Mouse (Mus musculus): ENCODE measurements around the gene Gm20388. TPM values are rescaled to one million over a fixed set of nuclear protein-coding genes. Genes with fewer than 3 reads are reported as not detected.
"Not testable (repeated sequence)": the region's sequence is repeated elsewhere in the genome, so short reads cannot be mapped to it uniquely, and the experiment has no call there.

Gm20388 gene
- polyA plus RNA-seq, 1 experiment, result 23.9 TPM

GRCm38 (mm10) chr8:120357504-120357903, 446.9 kb downstream of the Gm20388 start:
- TF ChIP-seq CTCF (IDR thresholded peaks at IDR 0.05; ENCODE audit: extremely low read depth, insufficient read depth, low read length) (no peak), POLR2A (IDR thresholded peaks at IDR 0.05; ENCODE audit: extremely low read depth, insufficient read depth, low read length) (no peak)
- peaks cover 3% of the 10 kb centered on the region; the same call in 1 of the 2 replicates for H3K4me1 ChIP-seq (ENCODE audit: control insufficient read depth, insufficient read depth, low read length)
- H3K27ac ChIP-seq (ENCODE audit: insufficient read depth, low read length), result no peak overlapping the region
- no peak overlapping the region for H3K4me3 ChIP-seq (ENCODE audit: insufficient read depth, low read length)

GRCm38 (mm10) chr8:120361301-120361700, 450.7 kb downstream of the Gm20388 start:
- no peak overlapping the region for H3K4me3 ChIP-seq (ENCODE audit: insufficient read depth, low read length)
- no peak for TF ChIP-seq POLR2A (IDR thresholded peaks at IDR 0.05; ENCODE audit: extremely low read depth, insufficient read depth, low read length)
- no peak for TF ChIP-seq CTCF (IDR thresholded peaks at IDR 0.05; ENCODE audit: extremely low read depth, insufficient read depth, low read length)
- H3K4me1 ChIP-seq (ENCODE audit: control insufficient read depth, insufficient read depth, low read length), result no peaks in the 10 kb centered on the region; the same call in 1 of the 2 replicates
- H3K27ac ChIP-seq (ENCODE audit: insufficient read depth, low read length), result peak overlapping the region; percentile 62; the same call in 1 of the 2 replicates

- no peak overlapping the region for H3K27ac ChIP-seq (ENCODE audit: insufficient read depth, low read length)
- H3K4me1 ChIP-seq (ENCODE audit: control insufficient read depth, insufficient read depth, low read length), result no peaks in the 10 kb centered on the region
- no peak overlapping the region for H3K4me3 ChIP-seq (ENCODE audit: insufficient read depth, low read length)
- TF ChIP-seq CTCF (IDR thresholded peaks at IDR 0.05; ENCODE audit: extremely low read depth, insufficient read depth, low read length) (peak; percentile 50), POLR2A (IDR thresholded peaks at IDR 0.05; ENCODE audit: extremely low read depth, insufficient read depth, low read length) (no peak)
These were observed 453.0 kb downstream of the Gm20388 start for GRCm38 (mm10) chr8:120363552-120364071.

GRCm38 (mm10) chr8:120364093-120364725, 453.6 kb downstream of the Gm20388 start:
- H3K4me3 ChIP-seq (ENCODE audit: insufficient read depth, low read length), result no peak overlapping the region
- TF ChIP-seq POLR2A (IDR thresholded peaks at IDR 0.05; ENCODE audit: extremely low read depth, insufficient read depth, low read length) (no peak), CTCF (IDR thresholded peaks at IDR 0.05; ENCODE audit: extremely low read depth, insufficient read depth, low read length) (0 out of 2 replicates have a peak, but pooled peaks have one; percentile 12)
- no peak overlapping the region for H3K27ac ChIP-seq (ENCODE audit: insufficient read depth, low read length)
- H3K4me1 ChIP-seq (ENCODE audit: control insufficient read depth, insufficient read depth, low read length), result no peaks in the 10 kb centered on the region

GRCm38 (mm10) chr8:120366840-120367239, 456.2 kb downstream of the Gm20388 start:
- Histone ChIP-seq H3K4me3 (ENCODE audit: insufficient read depth, low read length) (no peak overlapping the region), H3K27ac (ENCODE audit: insufficient read depth, low read length) (no peak overlapping the region), H3K4me1 (ENCODE audit: control insufficient read depth, insufficient read depth, low read length) (no peaks in the 10 kb centered on the region)
- no peak for TF ChIP-seq POLR2A (IDR thresholded peaks at IDR 0.05; ENCODE audit: extremely low read depth, insufficient read depth, low read length)
- no peak for TF ChIP-seq CTCF (IDR thresholded peaks at IDR 0.05; ENCODE audit: extremely low read depth, insufficient read depth, low read length)

GRCm38 (mm10) chr8:120368191-120368590, 457.6 kb downstream of the Gm20388 start:
- not testable (repeated sequence) for H3K4me1 ChIP-seq (ENCODE audit: control insufficient read depth, insufficient read depth, low read length); H3K27ac ChIP-seq (ENCODE audit: insufficient read depth, low read length); H3K4me3 ChIP-seq (ENCODE audit: insufficient read depth, low read length)

- Histone ChIP-seq H3K27ac (ENCODE audit: insufficient read depth, low read length) (no peak overlapping the region; the same call in 1 of the 2 replicates), H3K4me3 (ENCODE audit: insufficient read depth, low read length) (no peak overlapping the region), H3K4me1 (ENCODE audit: control insufficient read depth, insufficient read depth, low read length) (no peaks in the 10 kb centered on the region)
- TF ChIP-seq POLR2A (IDR thresholded peaks at IDR 0.05; ENCODE audit: extremely low read depth, insufficient read depth, low read length) (no peak), CTCF (IDR thresholded peaks at IDR 0.05; ENCODE audit: extremely low read depth, insufficient read depth, low read length) (peak; percentile 20; the same call in 1 of the 2 replicates)
These were observed 458.4 kb downstream of the Gm20388 start for GRCm38 (mm10) chr8:120368814-120369649.

- Histone ChIP-seq H3K4me1 (ENCODE audit: control insufficient read depth, insufficient read depth, low read length) (no peaks in the 10 kb centered on the region), H3K27ac (ENCODE audit: insufficient read depth, low read length) (no peak overlapping the region), H3K4me3 (ENCODE audit: insufficient read depth, low read length) (no peak overlapping the region)
- TF ChIP-seq POLR2A (IDR thresholded peaks at IDR 0.05; ENCODE audit: extremely low read depth, insufficient read depth, low read length) (no peak), CTCF (IDR thresholded peaks at IDR 0.05; ENCODE audit: extremely low read depth, insufficient read depth, low read length) (no peak)
These were observed 459.3 kb downstream of the Gm20388 start for GRCm38 (mm10) chr8:120369956-120370355.

- no peak for TF ChIP-seq POLR2A (IDR thresholded peaks at IDR 0.05; ENCODE audit: extremely low read depth, insufficient read depth, low read length)
- no peak for TF ChIP-seq CTCF (IDR thresholded peaks at IDR 0.05; ENCODE audit: extremely low read depth, insufficient read depth, low read length)
- no peak overlapping the region for H3K27ac ChIP-seq (ENCODE audit: insufficient read depth, low read length)
- no peak overlapping the region for H3K4me3 ChIP-seq (ENCODE audit: insufficient read depth, low read length)
These were observed 459.8 kb downstream of the Gm20388 start for GRCm38 (mm10) chr8:120370461-120370860.

More at GRCm38 (mm10) chr8:120370461-120370860, 459.8 kb downstream of the Gm20388 start:
- H3K4me1 ChIP-seq (ENCODE audit: control insufficient read depth, insufficient read depth, low read length), result no peaks in the 10 kb centered on the region

Measured in cortical plate, adult 2 months (tissue).